Comparison of ENCODE assay signal across 18 mouse cellular contexts in the genomic region with DNA sequence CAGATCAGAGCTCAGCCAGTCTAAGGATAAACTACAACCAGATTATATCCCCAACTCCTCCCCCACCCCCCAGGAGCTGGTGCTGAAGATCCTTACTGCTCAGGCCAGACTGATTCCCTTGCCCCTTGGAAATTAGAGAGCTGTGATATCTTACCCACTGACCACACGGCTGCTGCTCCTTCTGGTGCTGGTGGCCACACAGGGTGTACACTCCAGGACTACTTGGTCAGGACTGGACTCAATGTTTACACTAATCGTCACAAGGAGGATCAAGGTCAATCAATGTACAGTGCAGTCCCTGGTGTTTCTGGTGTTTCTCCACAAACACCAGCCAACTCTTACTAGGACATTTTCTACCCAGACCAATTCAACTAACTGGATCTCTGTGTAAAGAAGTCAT.
"Had no signal": no experiment of that assay in that cellular context is flagged by ENCODE, and none has a peak within 500 bp of the region (broad histone marks: within the 10 kb centered on the region; RNA-seq: fewer than 3 reads in every experiment).

No protein-coding gene starts in this region.

- H3K9me3 ChIP-seq: limb, embryonic 10.5 days; limb, embryonic 13.5 days; midbrain, embryonic 10.5 days; midbrain, embryonic 13.5 days; neural tube, embryonic 13.5 days had no signal

- H3K9ac ChIP-seq: limb, embryonic 13.5 days; liver, embryonic 14.5 days; liver, postnatal 0 days; lung, embryonic 14.5 days; midbrain, embryonic 13.5 days; neural tube, embryonic 13.5 days had no signal

- DNase-seq: kidney, postnatal 10 days; kidney, postnatal 36 days; liver, postnatal 0 days; lung, embryonic 14.5 days; retina, postnatal 1 day; right cerebral cortex, postnatal 25 days; spleen, adult 18-20 months; thymus, postnatal 36 days had no signal

- H3K4me3 ChIP-seq: limb, embryonic 10.5 days; limb, embryonic 13.5 days; midbrain, embryonic 10.5 days; midbrain, embryonic 13.5 days; myocyte; neural tube, embryonic 13.5 days had no signal

- H3K27me3 ChIP-seq: limb, embryonic 13.5 days; midbrain, embryonic 13.5 days; neural tube, embryonic 13.5 days had no signal

- H3K36me3 ChIP-seq: limb, embryonic 10.5 days; limb, embryonic 13.5 days; midbrain, embryonic 10.5 days; midbrain, embryonic 13.5 days; neural tube, embryonic 13.5 days had no signal

- ATAC-seq: intestine, postnatal 0 days; liver, postnatal 0 days; lung, postnatal 0 days; midbrain, embryonic 13.5 days; midbrain, embryonic 16.5 days had no signal

- H3K27ac ChIP-seq: limb, embryonic 10.5 days; limb, embryonic 13.5 days; liver, embryonic 14.5 days; midbrain, embryonic 10.5 days; midbrain, embryonic 13.5 days; neural tube, embryonic 13.5 days had no signal

- H3K4me2 ChIP-seq: limb, embryonic 13.5 days; lung, embryonic 14.5 days; midbrain, embryonic 13.5 days; neural tube, embryonic 13.5 days had no signal
